In genomic region chr7:83126196-83126595, GRCm38 (mm10) we compare ENCODE assay signal across 24 mouse cellular contexts.
DNase-seq lines count a peak whose midpoint lies in the region; ATAC-seq and TF ChIP-seq lines count a peak whose summit lies in the region.
"Had no signal": no experiment of that assay in that cellular context is flagged by ENCODE, and none has a peak within 500 bp of the region (broad histone marks: within the 10 kb centered on the region; RNA-seq: fewer than 3 reads in every experiment).

No protein-coding gene starts in this region.

- no peaks in the 10 kb centered on the region for H3K9me3 ChIP-seq in lung, postnatal 0 days (ENCODE audit: low read length)
- H3K9me3 ChIP-seq: embryonic facial prominence, embryonic 13.5 days; forebrain, embryonic 12.5 days; liver, embryonic 13.5 days; lung, embryonic 15.5 days; midbrain, embryonic 12.5 days had no signal

- DNase-seq in CD4-positive, CD25-positive, alpha-beta regulatory T cell, adult 2 months (ENCODE audit: low read depth, low spot score) = peak; percentile 29
- DNase-seq in kidney, adult 2 months = peak; percentile 4
- DNase-seq in kidney, adult 18-20 months = no peak
- no peak for DNase-seq in lung, postnatal 0 days (ENCODE audit: low spot score)
- no peak for DNase-seq in lung, postnatal 4 days
- DNase-seq in adrenal gland, postnatal 14 days = no peak
- DNase-seq in gastrocnemius, postnatal 4 days (ENCODE audit: low spot score in 2 of 2) = no peak
- DNase-seq: adrenal gland, postnatal 10 days; cerebellum, adult 8-10 months; cerebellum, postnatal 36 days; embryo, embryonic 11 days; heart, postnatal 14 days; liver, embryonic 13.5 days; thymus, adult 2 months; thymus, postnatal 4 days had no signal

- H3K9ac ChIP-seq in lung, postnatal 0 days (replicated peaks; ENCODE audit: low read depth) = no peak overlapping the region
- H3K9ac ChIP-seq: embryonic facial prominence, embryonic 13.5 days; forebrain, embryonic 12.5 days; hindbrain, embryonic 14.5 days; liver, embryonic 13.5 days; lung, embryonic 15.5 days; midbrain, embryonic 12.5 days had no signal

- no peak for TF ChIP-seq EP300 in lung, postnatal 0 days (IDR thresholded peaks at IDR 0.05)

- no peaks in the 10 kb centered on the region for H3K4me1 ChIP-seq in kidney, adult 2 months (ENCODE audit: control insufficient read depth, insufficient read depth, low read length)
- no peaks in the 10 kb centered on the region for H3K4me1 ChIP-seq in lung, postnatal 0 days (ENCODE audit: insufficient read depth, low read depth, low read length)
- H3K4me1 ChIP-seq: embryonic facial prominence, embryonic 13.5 days; forebrain, embryonic 12.5 days; liver, embryonic 13.5 days; lung, embryonic 15.5 days; midbrain, embryonic 12.5 days had no signal

- H3K27ac ChIP-seq in kidney, adult 2 months (ENCODE audit: insufficient read depth, low read depth, low read length) = no peak overlapping the region
- H3K27ac ChIP-seq in lung, postnatal 0 days (ENCODE audit: low read length) = no peak overlapping the region
- H3K27ac ChIP-seq: embryonic facial prominence, embryonic 13.5 days; forebrain, embryonic 12.5 days; hindbrain, embryonic 14.5 days; left cerebral cortex, adult 2 months; liver, embryonic 13.5 days; lung, embryonic 15.5 days; midbrain, embryonic 12.5 days had no signal

- no peak for ATAC-seq in CD4-positive, CD25-positive, alpha-beta regulatory T cell, adult 4 months
- ATAC-seq in lung, postnatal 0 days = no peak

- 67% methylated on average over 4 of the region's 4 CpGs for WGBS in kidney, adult 2 months
- WGBS in lung, postnatal 0 days = 65% methylated on average over 4 of the region's 4 CpGs

- H3K4me2 ChIP-seq in lung, postnatal 0 days (replicated peaks; ENCODE audit: low read depth, low read length) = no peak overlapping the region
- H3K4me2 ChIP-seq: embryonic facial prominence, embryonic 13.5 days; forebrain, embryonic 12.5 days; heart, embryonic 11.5 days; hindbrain, embryonic 14.5 days; liver, embryonic 13.5 days; lung, embryonic 15.5 days; midbrain, embryonic 12.5 days had no signal

- H3K4me3 ChIP-seq in kidney, adult 2 months (ENCODE audit: insufficient read depth, low read depth, low read length) = no peak overlapping the region
- no peak overlapping the region for H3K4me3 ChIP-seq in lung, postnatal 0 days (ENCODE audit: low read depth, low read length)
- H3K4me3 ChIP-seq: embryonic facial prominence, embryonic 13.5 days; erythroblast, embryonic 14.5 days; forebrain, embryonic 12.5 days; left cerebral cortex, adult 2 months; liver, embryonic 13.5 days; lung, embryonic 15.5 days; midbrain, embryonic 12.5 days had no signal

- H3K36me3 ChIP-seq in kidney, adult 2 months (ENCODE audit: control insufficient read depth, insufficient read depth, low read length) = no peaks in the 10 kb centered on the region
- H3K36me3 ChIP-seq in lung, postnatal 0 days (ENCODE audit: insufficient read depth, low read length) = no peaks in the 10 kb centered on the region
- H3K36me3 ChIP-seq: embryonic facial prominence, embryonic 13.5 days; forebrain, embryonic 12.5 days; liver, embryonic 13.5 days; lung, embryonic 15.5 days; midbrain, embryonic 12.5 days had no signal

- no peak; the same call in 1 of the 2 replicates for TF ChIP-seq CTCF in kidney, adult 2 months (conservative IDR thresholded peaks at IDR 0.05; ENCODE audit: insufficient read depth, insufficient read length, low read depth, low read length)
- 0 out of 2 replicates have a peak, but pooled peaks have one; percentile 17 for TF ChIP-seq CTCF in lung, postnatal 0 days (IDR thresholded peaks at IDR 0.05)

- no peaks in the 10 kb centered on the region for H3K27me3 ChIP-seq in kidney, adult 2 months (replicated peaks; ENCODE audit: control insufficient read depth, insufficient read depth, low read length)
- no peaks in the 10 kb centered on the region for H3K27me3 ChIP-seq in lung, postnatal 0 days (replicated peaks; ENCODE audit: insufficient read depth, low read length)
- H3K27me3 ChIP-seq: embryonic facial prominence, embryonic 13.5 days; forebrain, embryonic 12.5 days; liver, embryonic 13.5 days; lung, embryonic 15.5 days; midbrain, embryonic 12.5 days had no signal

- no peak for TF ChIP-seq POLR2A in kidney, adult 2 months (IDR thresholded peaks at IDR 0.05; ENCODE audit: low read depth, low read length)

Comparison
In these comparisons a context has a peak if more than half of its experiments do, and no peak if none do; other contexts are left out.
1. DNase-seq: peak in CD4-positive, CD25-positive, alpha-beta regulatory T cell, adult 2 months (single experiment) and kidney, adult 2 months (single experiment); none in kidney, adult 18-20 months (single experiment), lung, postnatal 0 days (single experiment), lung, postnatal 4 days (0 of 2), adrenal gland, postnatal 14 days (single experiment) and gastrocnemius, postnatal 4 days (0 of 2).